Mouse (Mus musculus) heart, postnatal 25 days (tissue): ENCODE measurements around the gene Gsap. TPM values are rescaled to one million over a fixed set of nuclear protein-coding genes. Genes with fewer than 3 reads are reported as not detected.
"Not testable (repeated sequence)": the region's sequence is repeated elsewhere in the genome, so short reads cannot be mapped to it uniquely, and the experiment has no call there.

Experiments used
- DNase-seq: peaks from one replicate; pipeline ENCODE4 v3.0.0; 2022; ENCODE audit warnings: low spot score
- intact Hi-C: fragments of 180-260 bp; cut with DNase I; formaldehyde crosslinking; loops from one replicate; pipeline ENCODE4 v1.15.1; 2025
- total RNA-seq, 2 experiments: library from RNA; stranded (reverse); gene quantifications; 2 replicates each; pipeline ENCODE4 v1.2.3; 2021

Gsap gene
- total RNA-seq, 2 experiments from 2014 or later = 3.9 to 4.3 TPM

GRCm38 (mm10) chr5:21254731-21255525, 68.9 kb downstream of the Gsap start:
- intact Hi-C loops = no loop called here
- no peak for DNase-seq

GRCm38 (mm10) chr5:21255551-21256132, 69.6 kb downstream of the Gsap start:
- intact Hi-C loops = no loop called here

GRCm38 (mm10) chr5:21257126-21257525, 71.1 kb downstream of the Gsap start:
- intact Hi-C loops = no loop called here
- DNase-seq = no peak

More at GRCm38 (mm10) chr5:21255551-21256132, 69.6 kb downstream of the Gsap start:
- no peak for DNase-seq

- no peak for DNase-seq
- intact Hi-C loops = no loop called here
Observed at GRCm38 (mm10) chr5:21257806-21258205, 71.8 kb downstream of the Gsap start.

GRCm38 (mm10) chr5:21260746-21261145, 74.7 kb downstream of the Gsap start:
- DNase-seq = no peak
- intact Hi-C loops = no loop called here

GRCm38 (mm10) chr5:21261202-21261844, 75.3 kb downstream of the Gsap start:
- intact Hi-C loops = no loop called here
- no peak for DNase-seq

GRCm38 (mm10) chr5:21263202-21264055, 77.4 kb downstream of the Gsap start:
- intact Hi-C loops = loop anchor here (2.0 kb wide), 2 partner anchors 323 to 377 kb away; no protein-coding TSS in a partner anchor
- no peak for DNase-seq

- intact Hi-C loops = loop anchor here (1.0 to 2.0 kb wide), 3 partner anchors 156 to 376 kb away; no protein-coding TSS in a partner anchor
- no peak for DNase-seq
Observed at GRCm38 (mm10) chr5:21264352-21265021, 78.4 kb downstream of the Gsap start.

- intact Hi-C loops = loop anchor here (1.0 to 2.0 kb wide), 3 partner anchors 155 to 376 kb away; no protein-coding TSS in a partner anchor
- peak; percentile 37 for DNase-seq
Observed at GRCm38 (mm10) chr5:21265049-21265448, 79.0 kb downstream of the Gsap start.

- intact Hi-C loops = no loop called here
- DNase-seq = peak; percentile 62
Observed at GRCm38 (mm10) chr5:21267090-21267489, 81.0 kb downstream of the Gsap start.

GRCm38 (mm10) chr5:21269446-21269845, 83.4 kb downstream of the Gsap start:
- intact Hi-C loops = no loop called here
- DNase-seq = peak; percentile 71

- DNase-seq = no peak
- intact Hi-C loops = no loop called here
Observed at GRCm38 (mm10) chr5:21270756-21271155, 84.7 kb downstream of the Gsap start.

GRCm38 (mm10) chr5:21271386-21272354, 85.6 kb downstream of the Gsap start:
- no peak for DNase-seq
- intact Hi-C loops = no loop called here

GRCm38 (mm10) chr5:21277685-21278084, 91.6 kb downstream of the Gsap start:
- DNase-seq = not testable (repeated sequence)
- intact Hi-C loops = loop anchor here (1.0 kb wide), 1 partner anchor 143 kb away; no protein-coding TSS in a partner anchor

- no peak for DNase-seq
- intact Hi-C loops = no loop called here
Observed at GRCm38 (mm10) chr5:21283356-21284062, 97.5 kb downstream of the Gsap start.

- DNase-seq = no peak
- intact Hi-C loops = no loop called here
Observed at GRCm38 (mm10) chr5:21288658-21289435, 102.8 kb downstream of the Gsap start.

GRCm38 (mm10) chr5:21290594-21290993, 104.5 kb downstream of the Gsap start:
- intact Hi-C loops = no loop called here
- DNase-seq = no peak
